Mouse (Mus musculus) neural tube, embryonic 15.5 days (tissue): ENCODE results near the gene Mtmr4. TPM values are rescaled to one million over a fixed set of nuclear protein-coding genes. Genes with fewer than 3 reads are reported as not detected.
A peak's percentile ranks its signal among the peaks of the same experiment; 100 is the strongest.

Source experiments
- ATAC-seq: fragments of 200-750 bp; cut with Nextera tagmentation; 2 replicates; pipeline ENCODE4 v1.8.0; 2017; ENCODE audit warnings: mild to moderate bottlenecking, moderate TSS enrichment, moderate library complexity; ENCODE audit not compliant: low FRiP score
- H3K27ac ChIP-seq: fragments of 300-500 bp; sonication (generic); replicated peaks from 2 replicates; pipeline ENCODE4 v1.5.1; 2015; ENCODE audit warnings: mild to moderate bottlenecking, inconsistent platforms
- H3K27me3 ChIP-seq: fragments of 300-500 bp; sonication (generic); replicated peaks from 2 replicates; pipeline ENCODE4 v1.6.1; 2015; ENCODE audit warnings: inconsistent platforms
- H3K36me3 ChIP-seq: fragments of 300-500 bp; sonication (generic); 2 replicates; pipeline ENCODE4 v1.6.1; 2015; ENCODE audit warnings: inconsistent platforms
- H3K4me1 ChIP-seq: fragments of 300-500 bp; sonication (generic); 2 replicates; pipeline ENCODE4 v1.6.1; 2015; ENCODE audit warnings: inconsistent platforms
- H3K4me2 ChIP-seq: fragments of 300-500 bp; sonication (generic); 2 replicates; pipeline ENCODE4 v1.6.1; 2015; ENCODE audit warnings: inconsistent platforms, mild to moderate bottlenecking, moderate library complexity
- H3K4me3 ChIP-seq: fragments of 300-500 bp; sonication (generic); replicated peaks from 2 replicates; pipeline ENCODE4 v1.5.1; 2015; ENCODE audit warnings: mild to moderate bottlenecking, inconsistent platforms
- H3K9ac ChIP-seq: fragments of 300-500 bp; sonication (generic); replicated peaks from 2 replicates; pipeline ENCODE4 v1.6.1; 2015; ENCODE audit warnings: mild to moderate bottlenecking, inconsistent platforms
- H3K9me3 ChIP-seq: fragments of 300-500 bp; sonication (generic); replicated peaks from 2 replicates; pipeline ENCODE4 v1.6.1; 2016; ENCODE audit warnings: inconsistent platforms
- WGBS: fragments of 180-500 bp; shearing (Covaris S2); methylation state at CpG from one replicate; pipeline ENCODE4 v1.1.7; 2015; ENCODE audit warnings: mixed read lengths; 5-methylcytosine and 5-hydroxymethylcytosine counted together
- polyA plus RNA-seq: library from polyadenylated mRNA; unstranded; fragments of >200 nt; fragmentation: Nextera tagmentation; extraction: Ambion mirVana; gene quantifications from 2 replicates; pipeline ENCODE4 v1.2.1, GENCODE M21; 2015

Mtmr4 gene
- polyA plus RNA-seq, 1 experiment from 2014 or later: 42.8 TPM

GRCm38 (mm10) chr11:87599395-87600089 is 7.6 kb downstream of the Mtmr4 start:
- H3K4me2 ChIP-seq: no peak overlapping the region

GRCm38 (mm10) chr11:87600322-87600853 is 8.4 kb downstream of the Mtmr4 start:
- Histone ChIP-seq H3K27ac (no peak overlapping the region), H3K4me1 (peaks cover 20% of the 10 kb centered on the region), H3K36me3 (peaks cover 83% of the 10 kb centered on the region), H3K4me3 (no peak overlapping the region), H3K27me3 (no peaks in the 10 kb centered on the region), H3K4me2 (no peak overlapping the region), H3K9ac (no peak overlapping the region), H3K9me3 (no peaks in the 10 kb centered on the region)
- no peak for ATAC-seq
- 95% methylated on average over 10 of the region's 10 CpGs for WGBS

More at GRCm38 (mm10) chr11:87599395-87600089, 7.6 kb downstream of the Mtmr4 start:
- Histone ChIP-seq H3K27me3 (no peaks in the 10 kb centered on the region), H3K4me1 (peaks cover 28% of the 10 kb centered on the region), H3K27ac (no peak overlapping the region), H3K9ac (no peak overlapping the region), H3K9me3 (no peaks in the 10 kb centered on the region), H3K36me3 (peaks cover 74% of the 10 kb centered on the region), H3K4me3 (no peak overlapping the region)
- no peak for ATAC-seq
- 92% methylated on average over 13 of the region's 13 CpGs for WGBS

GRCm38 (mm10) chr11:87602234-87602633 is 10.3 kb downstream of the Mtmr4 start:
- Histone ChIP-seq H3K36me3 (peaks cover 97% of the 10 kb centered on the region), H3K27me3 (no peaks in the 10 kb centered on the region), H3K4me2 (no peak overlapping the region), H3K9ac (0 out of 2 replicates have a peak overlapping the region, but pooled peaks have one; percentile 10), H3K4me1 (peaks cover 5% of the 10 kb centered on the region), H3K9me3 (no peaks in the 10 kb centered on the region), H3K27ac (no peak overlapping the region), H3K4me3 (no peak overlapping the region)
- WGBS: 93% methylated on average over 9 of the region's 9 CpGs
- ATAC-seq: no peak

- H3K9ac ChIP-seq: no peak overlapping the region
- no peaks in the 10 kb centered on the region for H3K9me3 ChIP-seq
- no peak overlapping the region for H3K4me3 ChIP-seq
- no peak overlapping the region for H3K4me2 ChIP-seq
- peaks cover 97% of the 10 kb centered on the region for H3K36me3 ChIP-seq
- 100% methylated on average over 2 of the region's 2 CpGs for WGBS
- ATAC-seq: no peak
- no peak overlapping the region for H3K27ac ChIP-seq
- no peaks in the 10 kb centered on the region for H3K27me3 ChIP-seq
- no peaks in the 10 kb centered on the region for H3K4me1 ChIP-seq
These were observed 11.6 kb downstream of the Mtmr4 start for GRCm38 (mm10) chr11:87603571-87603970.

GRCm38 (mm10) chr11:87609264-87609663 is 17.3 kb downstream of the Mtmr4 start:
- Histone ChIP-seq H3K27ac (no peak overlapping the region), H3K4me3 (no peak overlapping the region), H3K4me1 (no peaks in the 10 kb centered on the region), H3K4me2 (no peak overlapping the region), H3K9me3 (no peaks in the 10 kb centered on the region), H3K9ac (no peak overlapping the region), H3K27me3 (no peaks in the 10 kb centered on the region), H3K36me3 (peaks cover 95% of the 10 kb centered on the region)
- WGBS: 91% methylated on average over 7 of the region's 7 CpGs
- no peak for ATAC-seq

- Histone ChIP-seq H3K27ac (no peak overlapping the region), H3K36me3 (peaks cover 92% of the 10 kb centered on the region), H3K9me3 (no peaks in the 10 kb centered on the region), H3K9ac (no peak overlapping the region), H3K4me1 (no peaks in the 10 kb centered on the region), H3K27me3 (no peaks in the 10 kb centered on the region), H3K4me3 (no peak overlapping the region), H3K4me2 (no peak overlapping the region)
- no peak for ATAC-seq
- WGBS: 92% methylated on average over 9 of the region's 9 CpGs
These were observed 19.6 kb downstream of the Mtmr4 start for GRCm38 (mm10) chr11:87611547-87611946.

GRCm38 (mm10) chr11:87613972-87614371 is 22.0 kb downstream of the Mtmr4 start:
- no peak overlapping the region for H3K27ac ChIP-seq
- H3K9ac ChIP-seq: no peak overlapping the region
- H3K4me2 ChIP-seq: no peak overlapping the region
- H3K4me3 ChIP-seq: no peak overlapping the region
- no peaks in the 10 kb centered on the region for H3K9me3 ChIP-seq
- H3K4me1 ChIP-seq: no peaks in the 10 kb centered on the region
- H3K36me3 ChIP-seq: peaks cover 92% of the 10 kb centered on the region
- no peaks in the 10 kb centered on the region for H3K27me3 ChIP-seq
- 92% methylated on average over 7 of the region's 7 CpGs for WGBS
- no peak for ATAC-seq

- peaks cover 81% of the 10 kb centered on the region for H3K36me3 ChIP-seq
- no peak overlapping the region for H3K4me2 ChIP-seq
- no peaks in the 10 kb centered on the region for H3K9me3 ChIP-seq
- no peak overlapping the region for H3K4me3 ChIP-seq
- WGBS: 93% methylated on average over 5 of the region's 5 CpGs
- no peak overlapping the region for H3K27ac ChIP-seq
- H3K27me3 ChIP-seq: no peaks in the 10 kb centered on the region
- H3K4me1 ChIP-seq: no peaks in the 10 kb centered on the region
- ATAC-seq: no peak
- H3K9ac ChIP-seq: no peak overlapping the region
These were observed 23.6 kb downstream of the Mtmr4 start for GRCm38 (mm10) chr11:87615551-87615950.

- H3K9ac ChIP-seq: no peak overlapping the region
- H3K9me3 ChIP-seq: no peaks in the 10 kb centered on the region
- H3K36me3 ChIP-seq: peaks cover 79% of the 10 kb centered on the region
- H3K4me1 ChIP-seq: no peaks in the 10 kb centered on the region
- no peaks in the 10 kb centered on the region for H3K27me3 ChIP-seq
- 96% methylated on average over 2 of the region's 2 CpGs for WGBS
- H3K27ac ChIP-seq: no peak overlapping the region
- H3K4me2 ChIP-seq: no peak overlapping the region
- no peak overlapping the region for H3K4me3 ChIP-seq
- ATAC-seq: no peak
These were observed 24.0 kb downstream of the Mtmr4 start for GRCm38 (mm10) chr11:87615952-87616351.

- Histone ChIP-seq H3K9me3 (no peaks in the 10 kb centered on the region), H3K27me3 (no peaks in the 10 kb centered on the region), H3K4me3 (no peak within 1 kb of the TSS), H3K9ac (no peak within 1 kb of the TSS), H3K27ac (no peak within 1 kb of the TSS), H3K4me1 (no peaks in the 10 kb centered on the region), H3K4me2 (no peak within 1 kb of the TSS), H3K36me3 (peaks cover 69% of the 10 kb centered on the region)
- ATAC-seq: no peak
- 92% methylated on average over 66 of the region's 69 CpGs for WGBS
These were observed 25.0 kb downstream of the Mtmr4 start, which contains the start of gene Hsf5 for GRCm38 (mm10) chr11:87616790-87617474. TSS of gene Hsf5 (plus strand) at chr11:87617164.

- Histone ChIP-seq H3K9ac (no peak overlapping the region), H3K9me3 (no peaks in the 10 kb centered on the region), H3K27me3 (no peaks in the 10 kb centered on the region), H3K36me3 (peaks cover 64% of the 10 kb centered on the region), H3K4me1 (no peaks in the 10 kb centered on the region), H3K27ac (no peak overlapping the region), H3K4me3 (no peak overlapping the region), H3K4me2 (no peak overlapping the region)
- 94% methylated on average over 32 of the region's 32 CpGs for WGBS
- ATAC-seq: no peak
These were observed 25.6 kb downstream of the Mtmr4 start for GRCm38 (mm10) chr11:87617606-87618005.

- no peak overlapping the region for H3K9ac ChIP-seq
- H3K27me3 ChIP-seq: no peaks in the 10 kb centered on the region
- H3K4me1 ChIP-seq: no peaks in the 10 kb centered on the region
- H3K36me3 ChIP-seq: peaks cover 40% of the 10 kb centered on the region
- no peaks in the 10 kb centered on the region for H3K9me3 ChIP-seq
- no peak overlapping the region for H3K4me3 ChIP-seq
- no peak overlapping the region for H3K27ac ChIP-seq
- no peak for ATAC-seq
- H3K4me2 ChIP-seq: no peak overlapping the region
- 80% methylated on average over 4 of the region's 4 CpGs for WGBS
These were observed 31.2 kb downstream of the Mtmr4 start for GRCm38 (mm10) chr11:87623160-87623559.
